Mouse (Mus musculus): ENCODE data around the gene Gm815.

Gm815 gene

DNA sequence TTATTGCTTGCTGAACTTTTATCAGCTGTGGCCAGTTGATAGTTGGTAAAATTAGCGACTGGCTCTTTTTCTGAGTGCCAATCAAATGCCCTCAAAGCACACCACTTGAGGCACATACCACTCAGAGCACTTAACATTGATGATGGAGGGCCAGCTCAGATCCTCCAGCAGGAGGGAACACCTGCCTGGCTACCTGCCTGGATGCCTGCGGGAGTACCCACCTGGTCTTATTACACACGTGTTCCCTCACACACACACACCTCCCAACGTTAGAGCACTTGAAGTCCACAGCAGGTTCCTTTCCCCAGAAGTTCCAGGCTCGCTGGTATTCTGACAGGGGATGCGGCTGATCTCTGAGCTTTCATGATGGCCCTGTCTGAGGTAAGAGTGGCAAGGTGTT, at the start of gene Gm815:
Gene Gm815 (plus strand): TSS at position 266 of the 400 bp plus-strand sequence.
- 85% methylated on average over 6 of the region's 6 CpGs for WGBS

DNA sequence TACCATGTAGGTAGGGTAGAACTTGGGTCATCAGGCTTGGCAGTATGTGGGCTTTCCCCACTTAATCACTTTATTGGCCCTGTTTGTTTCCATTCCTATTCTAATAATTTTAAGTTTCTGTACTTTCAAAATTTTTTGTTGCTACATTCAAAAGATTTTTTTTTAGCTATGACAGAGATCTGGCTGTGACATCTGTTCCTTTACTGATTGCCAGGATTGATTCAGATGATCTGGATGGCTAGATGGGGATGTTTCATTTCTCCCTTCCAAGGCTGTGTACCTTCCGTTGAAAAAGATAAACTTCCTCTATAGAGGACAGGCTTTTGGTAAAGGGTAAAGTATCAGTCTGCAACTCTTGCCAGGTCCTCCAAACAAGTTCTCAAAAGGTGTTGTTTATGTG, 48.1 kb upstream of the Gm815 start:
- 49% methylated on average over 1 of the region's 1 CpGs for WGBS

DNA sequence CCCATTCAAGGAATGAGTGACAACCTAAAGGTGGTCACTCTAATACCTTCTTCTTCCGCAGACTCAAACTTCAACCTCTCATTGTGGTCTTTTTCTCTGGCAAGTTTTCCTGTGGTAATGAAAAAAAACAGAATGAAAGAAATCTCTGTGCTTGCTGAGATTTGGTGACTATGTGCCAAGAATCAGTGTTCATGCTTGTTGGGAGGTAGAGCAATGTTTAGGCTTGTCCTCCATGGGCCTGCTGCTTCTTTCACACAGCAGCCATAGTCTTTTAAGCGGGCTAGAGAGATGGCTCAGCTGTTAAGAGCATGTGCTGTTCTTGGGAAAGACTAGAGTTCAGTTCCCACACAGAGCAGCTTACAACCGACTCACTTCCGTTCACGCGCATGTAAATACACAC, 41.8 kb upstream of the Gm815 start:
- WGBS = 60% methylated on average over 6 of the region's 6 CpGs

DNA sequence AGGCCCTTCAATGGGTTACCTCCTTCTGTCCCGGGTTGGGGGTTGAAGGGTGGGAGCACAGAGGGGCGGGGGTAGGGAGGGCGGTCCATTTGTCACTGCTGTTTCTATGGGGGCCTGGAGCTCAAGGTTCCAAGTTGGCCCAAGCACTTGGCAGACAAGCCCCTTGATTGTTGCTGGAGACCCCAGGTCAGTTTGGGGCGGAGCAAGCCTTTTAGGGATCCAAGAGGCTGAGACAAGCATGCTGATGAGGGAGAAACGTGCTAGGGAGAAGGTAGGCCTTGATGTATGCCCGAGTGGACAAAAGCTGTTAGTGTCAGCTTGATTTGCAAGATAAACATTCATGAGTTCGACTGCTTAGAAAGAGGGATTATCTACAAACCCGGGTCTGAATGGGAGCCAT, 40.9 kb upstream of the Gm815 start:
- WGBS = 16% methylated on average over 8 of the region's 8 CpGs

DNA sequence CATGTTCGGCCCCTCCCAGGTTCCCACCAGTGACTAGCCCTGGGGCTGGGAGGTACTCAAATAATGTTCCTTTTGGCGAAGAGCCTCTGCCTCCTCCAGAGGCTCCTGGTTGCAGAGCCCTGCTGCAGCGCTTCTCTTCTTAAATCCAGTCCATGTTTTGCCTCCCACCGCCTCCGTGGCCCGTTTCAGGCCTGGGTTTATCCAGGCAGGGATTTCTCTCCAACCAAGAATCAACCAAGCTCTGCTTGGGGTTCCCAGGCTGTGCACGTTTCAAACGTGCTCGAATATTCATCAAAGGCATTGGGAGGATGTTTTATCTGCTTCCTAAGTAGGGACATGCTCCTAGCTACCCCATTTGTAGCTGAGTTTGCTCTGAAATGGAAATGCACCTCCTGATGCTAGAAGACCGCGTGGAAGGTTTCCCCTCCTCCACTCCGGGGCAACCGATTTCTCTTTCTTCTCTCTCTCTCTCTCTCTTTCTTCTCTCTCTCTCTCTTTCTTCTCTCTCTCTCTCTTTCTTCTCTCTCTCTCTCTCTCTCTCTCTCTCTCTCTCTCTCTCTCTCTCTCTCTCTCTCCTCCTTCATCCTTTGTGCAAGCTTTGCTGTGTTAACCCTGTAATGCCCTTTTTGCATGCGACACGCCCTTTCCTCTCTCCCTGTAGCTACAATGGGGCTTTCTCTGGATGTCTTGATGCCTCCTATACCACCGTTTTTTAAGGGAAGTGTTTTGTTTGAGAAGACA, 40.2 kb upstream of the Gm815 start:
- under 1% methylated on average over 16 of the region's 16 CpGs for WGBS

DNA sequence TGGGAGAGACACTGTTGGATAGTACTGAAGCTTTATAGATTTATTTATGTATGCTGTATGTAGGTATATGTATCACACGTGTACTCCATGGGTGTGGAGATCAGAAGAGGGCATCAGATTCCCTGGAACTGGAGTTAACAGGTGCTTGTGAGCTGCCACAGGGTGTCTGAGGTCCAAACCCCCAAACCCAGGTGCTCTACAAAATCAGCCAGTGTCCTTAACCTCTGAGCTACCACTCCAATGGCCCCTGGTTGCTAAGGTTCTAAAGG, 39.7 kb upstream of the Gm815 start:
- 0% methylated on average over 1 of the region's 1 CpGs for WGBS

DNA sequence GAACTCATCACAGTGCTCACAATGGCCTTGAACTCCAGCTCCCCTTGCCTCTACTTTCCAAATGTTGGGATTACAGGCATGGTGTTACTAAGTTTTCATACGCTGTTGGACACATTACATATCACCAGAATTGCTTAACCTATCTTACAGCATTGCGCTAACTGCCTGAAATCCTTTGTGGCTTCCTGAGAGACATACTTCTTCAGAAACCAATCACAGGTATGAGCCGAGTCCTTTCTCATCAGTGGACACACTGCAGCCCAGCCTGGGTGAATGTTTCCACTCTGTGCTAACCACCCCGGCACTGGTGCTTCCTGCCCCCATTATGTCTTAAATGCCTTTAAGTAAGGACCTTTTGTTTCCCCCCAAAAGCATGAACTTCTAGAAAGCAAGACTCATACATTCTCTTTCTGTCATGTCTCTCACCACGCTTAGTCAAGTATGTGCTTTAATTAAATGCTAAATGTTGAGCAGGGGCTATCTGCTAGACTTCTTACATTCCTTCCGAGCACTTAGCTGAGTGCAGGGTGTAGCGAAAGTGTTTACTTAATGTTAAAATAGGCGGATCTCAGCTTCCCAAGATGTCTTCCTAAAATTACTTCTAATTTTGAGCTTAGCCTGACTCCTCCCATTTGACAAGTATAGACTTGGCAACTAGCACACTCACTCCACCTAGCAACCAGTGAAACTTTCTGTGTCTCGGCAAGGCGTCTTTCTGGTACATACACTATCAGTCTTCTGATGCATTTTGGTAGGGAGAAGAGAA, 34.5 kb upstream of the Gm815 start:
- 55% methylated on average over 10 of the region's 10 CpGs for WGBS

DNA sequence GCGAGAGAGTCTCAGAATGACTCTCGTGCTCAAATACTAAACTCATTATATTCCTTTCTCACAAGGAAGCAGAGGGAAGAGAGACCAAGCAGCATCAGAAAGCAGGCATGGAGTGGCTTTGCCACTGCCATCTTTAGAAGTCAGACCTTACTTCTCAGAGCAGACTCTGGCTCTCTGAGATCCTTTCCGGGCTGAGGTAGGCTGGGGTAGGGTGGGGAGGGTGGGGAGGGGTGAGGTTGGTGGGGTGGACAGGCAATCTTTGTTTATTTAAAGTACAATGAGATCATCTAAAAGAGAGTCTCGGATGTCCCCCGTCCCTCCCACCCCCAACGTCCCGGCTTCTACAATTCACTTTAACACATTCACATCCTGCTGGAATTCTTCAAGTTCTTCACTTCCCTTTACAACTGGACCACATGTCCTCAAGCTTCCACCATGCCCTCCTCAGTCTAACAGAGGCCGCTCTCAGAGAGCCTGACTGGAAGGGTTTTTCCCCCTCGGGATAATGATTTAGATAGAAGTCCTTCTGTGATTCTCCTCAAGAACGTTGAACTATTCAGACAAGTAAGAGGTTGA, 33.3 kb upstream of the Gm815 start:
- WGBS = 61% methylated on average over 10 of the region's 10 CpGs

DNA sequence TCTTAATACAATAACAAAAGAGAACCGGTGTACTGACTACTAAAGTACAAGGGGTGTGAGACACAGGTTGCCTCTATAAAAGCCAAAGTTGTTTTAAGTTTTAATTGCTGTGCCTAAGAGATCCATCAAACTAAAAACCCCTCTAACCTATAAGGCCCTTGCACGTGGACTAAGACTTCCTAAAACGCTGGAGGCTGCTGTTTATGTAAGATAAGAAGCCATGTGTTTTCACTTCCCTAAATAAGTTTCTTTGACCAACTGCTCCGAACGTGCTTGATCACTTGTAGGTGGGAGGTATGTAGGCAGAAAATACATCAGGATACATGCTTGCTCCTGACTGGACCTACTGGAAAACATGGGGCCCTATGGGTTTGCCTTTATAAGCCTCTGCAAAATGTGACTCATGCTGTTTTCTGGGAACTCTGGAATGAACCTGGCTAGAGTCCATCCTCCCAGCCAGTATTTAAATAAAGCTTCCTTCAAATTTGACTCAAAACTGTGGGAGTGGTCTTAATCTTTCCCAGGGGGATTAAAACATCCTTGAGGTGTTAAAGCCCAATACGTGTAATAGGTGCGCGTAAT, 31.9 kb upstream of the Gm815 start:
- 64% methylated on average over 8 of the region's 8 CpGs for WGBS

DNA sequence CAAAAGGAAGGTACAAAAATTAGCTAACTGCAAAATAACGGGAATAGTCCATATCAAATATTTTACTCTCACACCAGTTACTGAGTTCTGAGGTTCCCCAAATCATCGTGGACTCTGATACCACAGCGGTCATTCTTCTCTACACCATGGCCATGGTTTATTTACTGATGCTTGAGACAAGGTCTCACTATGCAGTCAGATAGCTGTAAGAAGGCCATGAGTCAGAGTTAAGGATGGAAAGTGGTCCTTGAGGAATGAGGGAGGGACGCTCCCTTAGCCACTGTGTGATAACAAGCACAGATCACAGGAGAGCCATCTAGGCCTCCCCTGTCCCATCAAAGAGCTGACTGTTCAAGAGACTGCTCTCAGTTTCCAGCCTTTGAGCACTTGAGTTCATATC, 31.0 kb upstream of the Gm815 start:
- 97% methylated on average over 4 of the region's 4 CpGs for WGBS

DNA sequence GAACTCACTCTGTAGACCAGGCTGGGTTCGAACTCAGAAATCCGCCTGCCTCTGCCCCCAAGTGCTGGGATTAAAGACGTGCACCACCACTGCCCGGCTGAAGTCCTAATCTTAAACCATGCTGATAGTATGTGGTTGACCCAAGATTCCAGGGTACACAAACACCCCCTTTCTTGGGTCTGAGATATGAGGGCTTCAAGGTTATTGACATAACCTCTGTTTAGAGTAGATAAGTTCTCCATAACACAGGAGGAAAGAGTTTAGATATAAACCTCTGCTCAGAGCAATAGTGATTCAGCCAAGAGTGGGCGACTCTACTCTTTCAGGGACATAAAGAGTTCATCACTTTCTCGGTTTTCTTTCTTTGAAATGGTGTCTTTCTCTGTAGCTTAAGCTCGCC, 30.5 kb upstream of the Gm815 start:
- 78% methylated on average over 7 of the region's 7 CpGs for WGBS

DNA sequence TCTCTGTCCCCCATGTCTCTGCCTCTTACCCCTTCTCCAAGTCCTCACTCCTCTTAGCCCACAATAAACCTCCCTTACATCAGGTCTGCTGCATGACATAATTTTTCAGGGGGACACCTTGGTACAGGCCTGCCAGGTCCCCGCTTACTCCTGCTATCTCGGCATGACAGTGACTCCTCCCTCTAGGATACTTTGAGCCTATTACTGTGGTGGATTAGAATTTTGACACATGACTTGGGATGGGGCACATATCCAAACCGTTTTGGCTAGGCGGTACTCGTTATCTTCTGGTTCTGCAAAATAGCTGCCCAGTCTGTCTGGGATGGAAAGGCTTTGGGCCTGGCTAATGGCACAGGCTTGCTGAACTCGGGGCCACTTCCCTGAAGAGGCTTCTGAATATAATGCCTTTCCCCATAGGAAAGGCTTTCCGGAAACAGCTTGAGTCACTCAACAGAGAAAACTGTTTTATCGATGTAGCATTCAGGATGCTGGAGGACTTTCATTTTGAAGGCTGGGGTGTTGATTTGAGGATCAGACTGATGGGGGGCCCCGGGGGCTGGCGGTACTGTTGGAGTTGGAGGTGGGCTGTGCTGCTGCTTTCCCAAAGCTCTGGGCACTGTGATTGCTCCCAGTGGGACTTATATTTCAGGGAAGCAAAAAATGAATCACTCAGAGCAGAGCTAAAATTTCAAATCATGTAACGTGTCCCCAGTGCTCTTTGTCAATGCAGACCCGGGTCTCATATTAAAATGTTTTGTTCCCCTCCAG, 27.1 kb upstream of the Gm815 start:
- 63% methylated on average over 12 of the region's 12 CpGs for WGBS

DNA sequence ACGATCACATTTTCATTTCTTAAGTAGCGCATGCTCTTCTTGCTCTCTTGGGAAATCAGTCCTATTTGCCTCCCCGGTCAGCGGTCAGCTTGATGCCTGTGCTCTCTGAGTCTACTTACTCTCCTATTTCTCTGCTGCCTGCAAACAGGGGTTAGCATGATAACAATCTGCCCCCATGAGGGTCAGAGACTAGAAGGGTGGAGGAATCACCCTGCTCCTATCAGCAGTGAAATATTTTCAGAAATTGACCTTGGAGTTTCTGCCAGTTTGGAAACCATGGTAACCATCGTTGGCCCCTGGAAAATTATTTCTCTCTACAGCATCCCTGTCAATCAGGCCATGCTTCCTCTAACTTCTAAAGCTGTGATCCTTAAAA, 26.5 kb upstream of the Gm815 start:
- WGBS = 79% methylated on average over 5 of the region's 5 CpGs

DNA sequence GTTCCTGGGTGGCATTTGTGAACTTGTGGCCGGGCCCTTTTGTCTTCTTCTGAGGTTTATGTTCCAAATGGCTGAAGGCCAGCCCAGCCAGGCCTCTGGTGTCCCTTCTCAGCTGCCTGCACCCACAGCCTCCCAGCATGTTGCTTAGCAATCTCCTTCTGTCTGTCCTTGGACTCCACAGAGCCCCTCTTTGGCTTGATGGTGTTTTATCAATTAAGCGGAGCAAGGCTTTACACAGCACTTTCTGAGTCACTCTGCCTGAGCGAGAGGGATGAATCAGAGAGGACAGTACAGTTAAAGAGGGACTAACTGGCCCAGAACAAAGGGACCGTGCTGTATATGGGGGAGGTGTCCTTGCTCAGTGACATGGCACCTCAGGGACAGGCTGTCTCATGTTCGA, 22.0 kb upstream of the Gm815 start:
- 48% methylated on average over 5 of the region's 5 CpGs for WGBS

DNA sequence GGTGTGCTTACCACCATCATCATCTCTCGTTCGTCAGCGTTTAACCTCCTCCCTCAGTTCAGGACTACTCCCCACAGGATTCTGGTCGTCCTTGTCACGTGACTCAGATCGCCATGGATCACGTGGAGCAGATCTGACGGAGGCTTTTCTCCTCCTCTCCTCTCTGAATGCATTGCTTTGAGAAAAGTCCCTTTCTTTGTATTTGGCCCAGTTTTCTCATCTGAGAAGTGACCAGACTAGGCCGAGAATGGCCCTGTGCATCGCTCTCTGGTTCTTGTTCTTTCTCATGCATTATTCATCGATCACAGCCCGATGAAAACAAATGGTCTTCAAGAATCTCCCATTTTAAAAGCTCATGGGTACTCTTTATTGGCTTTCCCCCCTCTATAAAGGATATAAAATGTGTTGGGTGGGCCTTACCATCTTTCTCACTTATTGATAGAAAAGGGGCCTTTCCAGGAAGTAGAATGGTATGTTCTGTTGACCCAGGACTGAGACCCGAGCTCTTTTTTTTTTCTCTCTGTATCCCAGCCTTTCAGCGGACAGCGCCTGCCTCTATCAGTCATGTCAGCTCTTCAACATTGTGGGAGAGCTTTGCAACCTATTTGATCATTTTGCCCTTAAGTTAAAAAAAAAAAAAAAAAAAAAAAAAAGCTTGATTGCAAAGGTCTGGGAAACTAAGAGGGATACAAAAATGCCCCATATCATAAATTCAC, 20.5 kb upstream of the Gm815 start:
- WGBS = 81% methylated on average over 15 of the region's 15 CpGs

DNA sequence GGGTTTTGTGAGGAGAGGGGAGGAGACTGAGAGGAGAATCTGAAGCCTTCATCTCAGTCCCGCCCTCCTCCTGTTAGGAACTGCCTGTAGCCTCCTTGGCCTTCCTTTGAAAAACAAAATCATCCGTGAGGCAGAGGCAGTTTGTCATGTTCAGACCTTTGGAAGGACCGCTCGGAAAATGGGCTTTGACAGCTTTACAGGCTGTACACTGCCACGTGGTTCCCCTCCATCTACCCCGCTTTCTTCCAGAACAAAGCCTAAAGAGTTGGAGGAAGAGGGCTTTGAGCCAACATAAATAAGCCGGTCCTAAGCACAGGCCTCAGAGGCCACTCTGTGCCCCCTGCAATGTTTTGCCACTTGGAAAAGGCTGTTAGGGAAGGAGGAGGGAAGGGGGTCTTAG, 19.9 kb upstream of the Gm815 start:
- 58% methylated on average over 7 of the region's 7 CpGs for WGBS

DNA sequence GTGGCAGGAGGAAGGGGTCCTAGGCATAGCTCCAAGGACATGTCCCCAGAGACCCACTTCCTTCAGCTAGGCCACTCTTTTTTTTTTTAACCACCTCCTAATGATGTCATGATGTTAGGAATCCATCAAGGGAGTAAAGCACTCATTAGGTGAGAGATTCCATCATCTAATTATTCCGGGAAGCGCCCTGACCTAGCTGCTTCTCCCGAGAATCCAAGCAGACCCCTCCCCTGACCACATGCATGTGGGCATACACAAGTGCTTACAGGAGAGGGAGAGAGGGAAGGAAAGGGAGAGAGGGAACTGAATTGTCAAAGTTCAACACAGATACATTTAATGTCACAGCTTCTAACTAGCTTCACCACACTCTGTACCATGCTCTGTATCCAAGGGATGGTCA, 16.1 kb upstream of the Gm815 start:
- 65% methylated on average over 3 of the region's 3 CpGs for WGBS

DNA sequence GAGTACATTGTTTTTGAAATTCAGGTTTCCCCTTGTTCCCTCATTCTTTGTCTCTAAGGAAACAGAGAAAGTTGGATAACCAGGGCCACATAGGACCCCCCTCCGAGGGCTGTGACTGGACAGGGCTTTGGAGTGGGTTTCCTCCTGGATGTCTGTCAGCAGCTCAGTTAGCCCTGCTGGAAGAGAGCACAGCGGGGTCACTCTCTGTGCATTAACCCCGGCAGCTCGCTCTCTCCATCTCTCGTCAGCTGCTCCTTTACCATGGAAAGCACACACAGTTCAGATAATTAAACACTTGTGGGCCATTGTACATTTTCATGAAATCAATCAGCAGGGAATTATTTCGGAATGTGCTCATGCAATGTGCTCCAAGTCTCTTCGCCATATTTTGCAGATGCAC, 15.4 kb upstream of the Gm815 start:
- WGBS = 75% methylated on average over 7 of the region's 7 CpGs

DNA sequence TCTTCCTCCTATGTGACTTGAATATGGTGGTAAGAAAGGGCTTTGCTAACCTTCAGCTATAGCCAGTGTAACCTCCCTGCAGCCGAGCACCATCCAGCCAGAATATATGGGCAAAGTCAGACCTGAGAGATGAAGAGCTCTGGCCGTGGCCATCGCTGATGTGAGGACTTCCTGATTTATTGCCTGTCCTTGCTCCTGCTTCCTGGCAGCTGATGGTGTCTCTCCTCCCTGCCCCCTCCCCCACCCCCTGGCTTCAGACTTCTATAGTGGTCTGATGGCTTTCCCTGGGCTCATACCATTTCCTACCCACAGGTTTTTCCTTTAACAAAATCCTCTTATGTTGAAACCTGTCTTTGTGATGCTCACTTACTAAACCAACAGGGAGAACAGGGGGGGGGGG, 14.6 kb upstream of the Gm815 start:
- 81% methylated on average over 3 of the region's 3 CpGs for WGBS

DNA sequence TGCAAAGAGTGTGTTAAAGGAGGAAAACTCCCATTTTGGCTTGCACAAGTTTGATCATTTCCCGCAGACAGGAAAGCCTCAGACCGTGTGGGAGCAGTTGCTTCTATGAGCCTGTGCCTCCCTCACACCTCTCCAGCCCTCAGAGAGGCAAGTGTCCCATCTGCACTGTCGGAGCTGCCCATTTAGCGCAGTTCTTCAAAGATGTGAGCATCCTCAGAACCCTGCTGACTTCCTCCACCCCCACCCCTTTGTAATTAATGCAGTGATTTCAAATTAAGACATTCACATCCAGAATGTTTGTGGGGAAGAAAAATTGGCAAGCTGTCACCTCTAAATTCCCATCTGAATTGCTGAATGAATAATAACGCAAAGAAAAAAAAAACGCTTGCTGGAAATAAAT, 12.8 kb upstream of the Gm815 start:
- WGBS = 27% methylated on average over 6 of the region's 6 CpGs

DNA sequence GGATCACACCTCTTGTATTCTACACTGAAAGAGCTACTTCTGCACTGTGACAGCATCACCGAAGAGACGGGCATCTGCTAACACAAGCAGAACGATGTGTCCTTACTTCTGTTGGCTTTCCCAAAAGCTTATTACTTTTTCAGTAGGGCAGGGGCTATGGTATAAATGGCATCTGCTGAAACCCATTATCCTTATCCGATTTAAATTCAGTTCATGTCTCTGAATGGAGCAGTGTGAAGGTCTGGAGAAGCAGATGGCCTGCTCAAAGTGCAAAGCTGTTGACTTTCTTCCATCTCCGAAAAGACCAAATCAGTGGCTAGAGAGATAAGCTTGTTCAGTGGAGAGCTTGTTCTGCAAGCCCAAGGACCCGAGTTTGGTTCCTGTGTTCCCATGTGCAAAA, 10.1 kb upstream of the Gm815 start:
- WGBS = 72% methylated on average over 6 of the region's 6 CpGs
